Mouse (Mus musculus): Measurements from ENCODE around the gene Fastk. TPM values are rescaled to one million over a fixed set of nuclear protein-coding genes. Genes with fewer than 3 reads are reported as not detected.

Fastk gene
- polyA plus RNA-seq, 1 experiment from 2014 or later, result 101 TPM

- Histone ChIP-seq H3K4me3 (ENCODE audit: low read depth, low read length) (peak overlapping the region; percentile 63), H3K36me3 (ENCODE audit: control insufficient read depth, insufficient read depth, low read length) (0 out of 2 replicates have a peak, but pooled peaks cover 3% of the 10 kb centered on the region), H3K27me3 (replicated peaks; ENCODE audit: control insufficient read depth, insufficient read depth, low read length) (0 out of 2 replicates have a peak, but pooled peaks cover 5% of the 10 kb centered on the region), H3K9me3 (ENCODE audit: control insufficient read depth, low read length) (no peaks in the 10 kb centered on the region), H3K4me2 (peak overlapping the region; percentile 72), H3K4me1 (replicated peaks; ENCODE audit: control insufficient read depth, insufficient read depth, low read length) (peaks cover 13% of the 10 kb centered on the region), H3K9ac (ENCODE audit: low read depth, low read length) (peak overlapping the region; percentile 67), H3K27ac (ENCODE audit: low read depth, low read length) (peak overlapping the region; percentile 64)
- DNase-seq (ENCODE audit: low spot score) (peak; percentile 96), ATAC-seq (replicated peaks; ENCODE audit: low FRiP score) (peak; percentile 94)
- 1% methylated on average over 36 of the region's 36 CpGs for WGBS
Measured at GRCm38 (mm10) chr5:24394165-24394894, 50.8 kb downstream of the Fastk start.

- Histone ChIP-seq H3K4me2 (peak within 1 kb of the TSS; percentile 72), H3K9ac (ENCODE audit: low read depth, low read length) (peak within 1 kb of the TSS; percentile 67), H3K36me3 (ENCODE audit: control insufficient read depth, insufficient read depth, low read length) (0 out of 2 replicates have a peak, but pooled peaks cover 3% of the 10 kb centered on the region), H3K9me3 (ENCODE audit: control insufficient read depth, low read length) (no peaks in the 10 kb centered on the region), H3K4me1 (replicated peaks; ENCODE audit: control insufficient read depth, insufficient read depth, low read length) (peaks cover 15% of the 10 kb centered on the region), H3K27ac (ENCODE audit: low read depth, low read length) (peak within 1 kb of the TSS; percentile 64), H3K27me3 (replicated peaks; ENCODE audit: control insufficient read depth, insufficient read depth, low read length) (peaks cover 12% of the 10 kb centered on the region), H3K4me3 (ENCODE audit: low read depth, low read length) (peak within 1 kb of the TSS; percentile 63)
- 20% methylated on average over 7 of the region's 7 CpGs for WGBS
- ATAC-seq (replicated peaks; ENCODE audit: low FRiP score) (no peak), DNase-seq (ENCODE audit: low spot score) (peak; percentile 63)
Measured at GRCm38 (mm10) chr5:24393392-24393997, 51.6 kb downstream of the Fastk start, which contains the start of gene Abcb8. Abcb8 (plus strand) TSS chr5:24393663.

GRCm38 (mm10) chr5:24392724-24393123, 52.4 kb downstream of the Fastk start:
- Histone ChIP-seq H3K4me1 (replicated peaks; ENCODE audit: control insufficient read depth, insufficient read depth, low read length) (peaks cover 21% of the 10 kb centered on the region), H3K4me3 (ENCODE audit: low read depth, low read length) (no peak overlapping the region), H3K9ac (ENCODE audit: low read depth, low read length) (no peak overlapping the region), H3K9me3 (ENCODE audit: control insufficient read depth, low read length) (no peaks in the 10 kb centered on the region), H3K27me3 (replicated peaks; ENCODE audit: control insufficient read depth, insufficient read depth, low read length) (peaks cover 20% of the 10 kb centered on the region), H3K27ac (ENCODE audit: low read depth, low read length) (no peak overlapping the region), H3K4me2 (no peak overlapping the region), H3K36me3 (ENCODE audit: control insufficient read depth, insufficient read depth, low read length) (0 out of 2 replicates have a peak, but pooled peaks cover 3% of the 10 kb centered on the region)
- no peak for ATAC-seq (replicated peaks; ENCODE audit: low FRiP score)
- 69% methylated on average over 7 of the region's 7 CpGs for WGBS
- DNase-seq (ENCODE audit: low spot score), result no peak

DNA sequence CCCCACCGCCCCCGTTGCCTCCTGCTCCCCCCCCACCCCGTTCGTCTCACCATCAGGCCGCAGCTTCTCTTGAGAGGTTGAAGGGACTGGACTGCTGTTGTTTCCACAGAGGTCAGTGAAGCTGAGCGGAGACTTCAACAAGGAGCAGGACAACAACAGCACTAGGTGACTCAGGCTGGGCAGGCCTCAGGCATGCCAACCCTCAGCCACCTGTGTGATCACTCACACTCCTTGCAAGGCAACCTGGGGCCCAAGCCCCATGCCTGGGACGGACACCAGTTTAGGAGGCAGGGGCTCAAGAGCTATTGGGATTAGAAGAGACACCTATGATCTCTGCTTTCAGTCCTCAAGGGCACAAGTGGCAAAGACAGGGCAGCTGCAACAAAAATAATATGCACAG, 53.2 kb downstream of the Fastk start, which contains the start of gene Atg9b:
Gene Atg9b, minus strand, starts transcription at position 280 of the 400 bp plus-strand sequence.
- DNase-seq (ENCODE audit: low spot score) (no peak), ATAC-seq (replicated peaks; ENCODE audit: low FRiP score) (no peak)
- H3K4me3 ChIP-seq (ENCODE audit: low read depth, low read length), result no peak within 1 kb of the TSS
- 0 out of 2 replicates have a peak, but pooled peaks cover 3% of the 10 kb centered on the region for H3K36me3 ChIP-seq (ENCODE audit: control insufficient read depth, insufficient read depth, low read length)
- no peak within 1 kb of the TSS for H3K9ac ChIP-seq (ENCODE audit: low read depth, low read length)
- 91% methylated on average over 7 of the region's 7 CpGs for WGBS
- no peak within 1 kb of the TSS for H3K27ac ChIP-seq (ENCODE audit: low read depth, low read length)
- H3K27me3 ChIP-seq (replicated peaks; ENCODE audit: control insufficient read depth, insufficient read depth, low read length), result peaks cover 28% of the 10 kb centered on the region
- no peaks in the 10 kb centered on the region for H3K9me3 ChIP-seq (ENCODE audit: control insufficient read depth, low read length)
- H3K4me2 ChIP-seq, result no peak within 1 kb of the TSS
- peaks cover 27% of the 10 kb centered on the region for H3K4me1 ChIP-seq (replicated peaks; ENCODE audit: control insufficient read depth, insufficient read depth, low read length)

- peaks cover 42% of the 10 kb centered on the region for H3K27me3 ChIP-seq (replicated peaks; ENCODE audit: control insufficient read depth, insufficient read depth, low read length)
Measured at GRCm38 (mm10) chr5:24389658-24390020, 55.4 kb downstream of the Fastk start.

GRCm38 (mm10) chr5:24389011-24389657, 56.0 kb downstream of the Fastk start:
- no peak for DNase-seq (ENCODE audit: low spot score)
- ATAC-seq (replicated peaks; ENCODE audit: low FRiP score), result peak; percentile 16; the same call in 1 of the 2 replicates
- H3K36me3 ChIP-seq (ENCODE audit: control insufficient read depth, insufficient read depth, low read length), result no peaks in the 10 kb centered on the region
- WGBS, result 49% methylated on average over 6 of the region's 7 CpGs
- H3K27ac ChIP-seq (ENCODE audit: low read depth, low read length), result no peak overlapping the region
- H3K4me3 ChIP-seq (ENCODE audit: low read depth, low read length), result no peak overlapping the region
- peak overlapping the region; percentile 0; the same call in 1 of the 2 replicates for H3K4me2 ChIP-seq
- H3K4me1 ChIP-seq (replicated peaks; ENCODE audit: control insufficient read depth, insufficient read depth, low read length), result peaks cover 29% of the 10 kb centered on the region
- peaks cover 43% of the 10 kb centered on the region for H3K27me3 ChIP-seq (replicated peaks; ENCODE audit: control insufficient read depth, insufficient read depth, low read length)
- no peaks in the 10 kb centered on the region for H3K9me3 ChIP-seq (ENCODE audit: control insufficient read depth, low read length)
- H3K9ac ChIP-seq (ENCODE audit: low read depth, low read length), result no peak overlapping the region

More at GRCm38 (mm10) chr5:24389658-24390020, 55.4 kb downstream of the Fastk start:
- ATAC-seq (replicated peaks; ENCODE audit: low FRiP score) (no peak), DNase-seq (ENCODE audit: low spot score) (no peak)
- no peaks in the 10 kb centered on the region for H3K9me3 ChIP-seq (ENCODE audit: control insufficient read depth, low read length)
- H3K9ac ChIP-seq (ENCODE audit: low read depth, low read length), result no peak overlapping the region
- no peak overlapping the region for H3K4me3 ChIP-seq (ENCODE audit: low read depth, low read length)
- no peak overlapping the region for H3K27ac ChIP-seq (ENCODE audit: low read depth, low read length)
- H3K4me2 ChIP-seq, result peak overlapping the region; percentile 0; the same call in 1 of the 2 replicates
- H3K36me3 ChIP-seq (ENCODE audit: control insufficient read depth, insufficient read depth, low read length), result no peaks in the 10 kb centered on the region
- H3K4me1 ChIP-seq (replicated peaks; ENCODE audit: control insufficient read depth, insufficient read depth, low read length), result peaks cover 24% of the 10 kb centered on the region
- WGBS, result 77% methylated on average over 4 of the region's 4 CpGs

Other genes starting within 250 kb of the Fastk start
- gene Kcnh2, start 93.7 kb downstream of the Fastk start, polyA plus RNA-seq (2014; fragmentation: Nextera tagmentation; extraction: Ambion mirVana), result 2.5 and 3.8 TPM in 2 replicates
- gene Nos3, start 80.5 kb downstream of the Fastk start, polyA plus RNA-seq (2014; fragmentation: Nextera tagmentation; extraction: Ambion mirVana), result 6.4 and 7.2 TPM in 2 replicates
- gene Atg9b, start 53.1 kb downstream of the Fastk start, polyA plus RNA-seq (2014; fragmentation: Nextera tagmentation; extraction: Ambion mirVana), result 0.75 and 1.0 TPM in 2 replicates
- 54.6 and 55.2 TPM in 2 replicates for gene Abcb8, start 51.6 kb downstream of the Fastk start, polyA plus RNA-seq (2014; fragmentation: Nextera tagmentation; extraction: Ambion mirVana)
- 0.19 TPM in 1 of 2 replicates, not detected in the other for gene Asic3, start 31.9 kb downstream of the Fastk start, polyA plus RNA-seq (2014; fragmentation: Nextera tagmentation; extraction: Ambion mirVana)
- gene Cdk5, start 21.8 kb downstream of the Fastk start, polyA plus RNA-seq (2014; fragmentation: Nextera tagmentation; extraction: Ambion mirVana), result 25.2 and 25.9 TPM in 2 replicates
- gene Slc4a2, start 21.4 kb downstream of the Fastk start, polyA plus RNA-seq (2014; fragmentation: Nextera tagmentation; extraction: Ambion mirVana), result 20.5 and 22.4 TPM in 2 replicates
- 12.3 and 12.4 TPM in 2 replicates for gene Tmub1, start 2.6 kb upstream of the Fastk start, polyA plus RNA-seq (2014; fragmentation: Nextera tagmentation; extraction: Ambion mirVana)
- 29.4 and 30.6 TPM in 2 replicates for gene Agap3, start 6.9 kb upstream of the Fastk start, polyA plus RNA-seq (2014; fragmentation: Nextera tagmentation; extraction: Ambion mirVana)
- 0.04 TPM in 1 of 2 replicates, not detected in the other for gene Gbx1, start 81.9 kb upstream of the Fastk start, polyA plus RNA-seq (2014; fragmentation: Nextera tagmentation; extraction: Ambion mirVana)
- 0.23 and 0.30 TPM in 2 replicates for gene Asb10, start 95.7 kb upstream of the Fastk start, polyA plus RNA-seq (2014; fragmentation: Nextera tagmentation; extraction: Ambion mirVana)
- 0.18 TPM in 1 of 2 replicates, not detected in the other for gene 4931409K22Rik, start 111.5 kb upstream of the Fastk start, polyA plus RNA-seq (2014; fragmentation: Nextera tagmentation; extraction: Ambion mirVana)
- gene Abcf2, start 132.2 kb upstream of the Fastk start, polyA plus RNA-seq (2014; fragmentation: Nextera tagmentation; extraction: Ambion mirVana), result 122 and 144 TPM in 2 replicates
- 14.6 TPM in 2 replicates for gene Chpf2, start 141.5 kb upstream of the Fastk start, polyA plus RNA-seq (2014; fragmentation: Nextera tagmentation; extraction: Ambion mirVana)
- 13.6 and 15.2 TPM in 2 replicates for gene Smarcd3, start 179.1 kb upstream of the Fastk start, polyA plus RNA-seq (2014; fragmentation: Nextera tagmentation; extraction: Ambion mirVana)
- gene Nub1, start 240.2 kb upstream of the Fastk start, polyA plus RNA-seq (2014; fragmentation: Nextera tagmentation; extraction: Ambion mirVana), result 26.6 and 29.1 TPM in 2 replicates

Data from liver, embryonic 11.5 days (tissue).